Mouse (Mus musculus): Measurements from ENCODE around the gene Dusp22. TPM values are rescaled to one million over a fixed set of nuclear protein-coding genes. Genes with fewer than 3 reads are reported as not detected.

The Dusp22 gene
- polyA plus RNA-seq (2015; fragmentation: Nextera tagmentation; extraction: Ambion mirVana), result 27.1 and 32.1 TPM in 2 replicates

DNA sequence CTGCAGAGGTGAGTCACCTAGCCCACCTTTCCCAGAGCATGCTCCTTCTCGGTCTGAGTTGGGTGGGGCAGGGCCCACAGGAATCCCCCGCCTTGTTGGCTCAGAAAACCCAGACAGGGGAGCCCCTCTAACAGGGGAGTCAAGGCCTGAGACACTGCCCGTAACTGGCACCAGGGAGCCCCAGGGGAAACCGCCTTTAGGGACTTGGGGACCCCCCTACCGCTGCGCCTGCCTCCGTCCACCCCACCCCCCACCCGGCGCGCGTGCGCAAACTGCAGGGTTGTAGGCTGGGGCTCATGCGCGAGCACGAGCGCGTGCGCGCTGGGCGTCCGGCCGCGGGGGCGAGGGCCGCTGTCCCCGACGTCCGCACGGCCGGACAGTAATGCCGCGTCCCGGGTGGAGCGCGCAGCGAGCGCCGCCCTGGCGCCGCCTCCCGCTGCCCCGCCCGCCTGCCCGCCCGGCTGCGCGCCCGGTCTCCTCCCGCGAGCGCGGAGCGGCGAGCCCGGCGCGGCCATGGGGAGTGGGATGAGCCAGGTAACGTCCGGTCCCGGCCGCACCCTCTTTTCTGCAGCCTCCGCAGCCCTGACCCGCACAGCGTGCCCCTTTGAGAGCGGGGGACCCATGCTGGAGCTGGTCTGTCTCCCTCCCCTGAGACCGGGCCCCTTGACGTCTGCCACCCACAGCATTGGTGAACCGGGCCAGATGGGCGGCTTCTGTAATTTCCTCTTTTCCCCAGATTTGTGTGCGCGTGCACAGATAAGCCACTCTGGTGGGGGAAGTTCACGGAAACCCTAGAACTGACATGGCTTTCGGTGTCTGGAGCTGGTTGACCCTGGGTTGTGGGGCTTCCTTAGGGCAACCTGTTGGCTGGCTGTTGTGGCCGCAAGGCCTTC, at the start of gene Dusp22:
Gene Dusp22, plus strand, starts transcription at position 387 of the 893 bp plus-strand sequence.
- peaks cover 5% of the 10 kb centered on the region for H3K4me1 ChIP-seq (ENCODE audit: control insufficient read depth, insufficient read depth, low read length)
- H3K4me2 ChIP-seq (ENCODE audit: low read length), result peak within 1 kb of the TSS; percentile 62
- no peaks in the 10 kb centered on the region for H3K9me3 ChIP-seq (replicated peaks; ENCODE audit: control insufficient read depth, low read length, poor library complexity, severe bottlenecking)
- H3K4me3 ChIP-seq (ENCODE audit: low read depth, low read length), result peak within 1 kb of the TSS; percentile 88
- 1% methylated on average over 22 of the region's 74 CpGs for WGBS
- no peaks in the 10 kb centered on the region for H3K27me3 ChIP-seq (ENCODE audit: control insufficient read depth, insufficient read depth, low read depth, low read length)
- H3K36me3 ChIP-seq (ENCODE audit: control insufficient read depth, insufficient read depth, low read length), result no peaks in the 10 kb centered on the region
- ATAC-seq, result peak; percentile 97
- peak within 1 kb of the TSS; percentile 81 for H3K27ac ChIP-seq (ENCODE audit: low read length)
- peak within 1 kb of the TSS; percentile 94 for H3K9ac ChIP-seq (ENCODE audit: low read depth, low read length)

DNA sequence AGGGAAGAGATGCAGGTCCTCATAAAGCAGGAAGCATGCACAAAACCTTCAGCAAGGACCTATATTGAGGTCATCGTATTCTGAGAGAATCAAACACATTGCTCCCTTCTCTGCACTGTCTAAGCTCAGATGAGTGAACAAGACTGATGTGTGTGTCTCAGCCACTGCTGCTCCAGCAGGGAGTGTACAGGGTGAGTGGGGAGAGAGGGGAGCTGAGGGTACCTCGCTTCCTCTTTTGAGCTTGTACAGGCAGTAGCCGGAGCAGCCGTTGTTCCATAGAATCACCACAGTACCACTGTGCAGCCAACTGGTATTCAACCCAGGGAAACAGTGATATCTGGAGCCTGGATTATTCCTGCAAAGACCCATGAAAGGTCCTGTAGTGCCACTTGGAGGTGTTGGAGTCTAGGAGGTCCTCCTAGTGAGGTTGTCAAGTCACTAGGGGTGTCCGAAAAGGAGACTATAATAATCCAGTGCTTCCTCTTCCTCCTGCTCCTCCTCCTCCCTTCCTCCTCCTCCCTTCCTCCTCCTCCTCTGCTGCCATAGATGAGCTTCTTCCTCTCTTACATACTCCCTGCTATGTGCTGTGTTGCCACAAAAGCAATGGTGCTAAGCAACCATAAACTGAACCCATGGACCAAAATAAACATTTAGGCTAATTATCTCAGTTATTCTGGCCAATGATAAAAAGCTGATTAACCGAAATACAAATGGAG, 47.6 kb upstream of the Dusp22 start:
- H3K9ac ChIP-seq (ENCODE audit: low read depth, low read length), result no peak overlapping the region
- H3K9me3 ChIP-seq (replicated peaks; ENCODE audit: control insufficient read depth, low read length, poor library complexity, severe bottlenecking), result 0 out of 2 replicates have a peak, but pooled peaks cover 3% of the 10 kb centered on the region
- H3K4me3 ChIP-seq (ENCODE audit: low read depth, low read length), result no peak overlapping the region
- ATAC-seq, result no peak
- no peaks in the 10 kb centered on the region for H3K27me3 ChIP-seq (ENCODE audit: control insufficient read depth, insufficient read depth, low read depth, low read length)
- 89% methylated on average over 6 of the region's 6 CpGs for WGBS
- no peaks in the 10 kb centered on the region for H3K4me1 ChIP-seq (ENCODE audit: control insufficient read depth, insufficient read depth, low read length)
- no peak overlapping the region for H3K4me2 ChIP-seq (ENCODE audit: low read length)
- no peak overlapping the region for H3K27ac ChIP-seq (ENCODE audit: low read length)
- no peaks in the 10 kb centered on the region for H3K36me3 ChIP-seq (ENCODE audit: control insufficient read depth, insufficient read depth, low read length)

DNA sequence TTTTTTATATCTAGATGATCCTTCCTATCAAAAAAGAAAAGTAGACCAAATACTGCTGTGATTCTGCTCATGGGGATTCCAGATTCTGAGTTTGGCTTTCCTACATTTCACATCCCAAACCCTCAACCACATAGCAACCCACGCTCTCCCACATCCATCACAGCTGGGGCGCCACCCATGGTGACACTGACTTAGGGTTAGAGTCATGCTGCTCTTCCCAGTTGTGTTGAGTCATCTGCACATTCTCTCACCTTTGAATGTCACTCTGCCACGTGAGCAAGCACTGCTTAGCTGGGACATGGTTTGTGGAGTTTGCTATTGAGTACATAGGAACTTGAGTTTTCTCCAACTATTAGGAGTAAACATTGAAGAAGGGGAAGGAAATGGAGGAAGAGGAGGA, 40.1 kb upstream of the Dusp22 start:
- Histone ChIP-seq H3K36me3 (ENCODE audit: control insufficient read depth, insufficient read depth, low read length) (no peaks in the 10 kb centered on the region), H3K9ac (ENCODE audit: low read depth, low read length) (no peak overlapping the region), H3K4me3 (ENCODE audit: low read depth, low read length) (no peak overlapping the region), H3K27me3 (ENCODE audit: control insufficient read depth, insufficient read depth, low read depth, low read length) (no peaks in the 10 kb centered on the region), H3K27ac (ENCODE audit: low read length) (no peak overlapping the region), H3K9me3 (replicated peaks; ENCODE audit: control insufficient read depth, low read length, poor library complexity, severe bottlenecking) (0 out of 2 replicates have a peak, but pooled peaks cover 3% of the 10 kb centered on the region), H3K4me2 (ENCODE audit: low read length) (no peak overlapping the region), H3K4me1 (ENCODE audit: control insufficient read depth, insufficient read depth, low read length) (no peaks in the 10 kb centered on the region)
- no peak for ATAC-seq
- WGBS, result 60% methylated on average over 3 of the region's 3 CpGs

DNA sequence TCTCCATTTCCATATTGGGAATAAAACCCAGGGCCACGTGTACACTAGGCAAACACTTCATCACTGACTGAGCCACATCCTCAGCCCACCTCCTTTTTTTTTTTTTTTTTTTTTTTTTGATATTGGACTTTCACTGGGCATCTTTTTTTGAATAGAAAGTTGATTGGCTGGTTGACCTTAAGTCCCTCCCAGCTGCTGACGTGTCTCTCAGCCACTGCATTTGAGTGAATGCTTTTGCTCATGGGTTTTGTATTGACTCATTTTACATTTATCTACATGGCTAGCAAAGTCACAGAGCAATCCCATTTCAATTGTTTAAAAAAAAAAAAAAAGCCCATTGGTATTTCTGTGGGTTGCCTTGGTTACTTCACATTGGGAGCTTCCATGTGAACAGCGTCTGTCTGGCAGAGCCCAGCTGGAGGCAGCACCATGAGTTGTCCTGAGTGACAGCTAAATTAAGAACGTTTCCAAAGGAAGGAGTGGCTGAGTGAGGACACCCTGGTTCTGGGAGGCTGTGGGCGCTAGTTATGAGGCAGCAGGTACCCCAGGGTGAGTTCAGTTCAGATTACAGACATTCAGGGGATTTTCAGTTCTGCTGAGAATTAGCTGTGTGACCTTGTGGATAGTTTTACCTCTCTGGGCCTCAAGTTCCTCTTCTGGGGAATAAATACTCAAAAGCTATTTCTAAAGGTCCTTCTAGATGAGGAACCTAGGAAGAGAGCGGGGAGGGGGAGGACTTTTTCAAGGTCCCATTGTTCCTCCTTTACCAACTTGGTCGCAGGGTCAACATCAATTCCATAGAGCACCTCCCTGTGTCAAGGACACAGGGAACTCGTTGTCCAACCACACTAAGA, 31.4 kb upstream of the Dusp22 start:
- H3K4me1 ChIP-seq (ENCODE audit: control insufficient read depth, insufficient read depth, low read length), result no peaks in the 10 kb centered on the region
- no peak overlapping the region for H3K9ac ChIP-seq (ENCODE audit: low read depth, low read length)
- ATAC-seq, result peak; percentile 78
- H3K4me2 ChIP-seq (ENCODE audit: low read length), result no peak overlapping the region
- no peak overlapping the region for H3K27ac ChIP-seq (ENCODE audit: low read length)
- no peaks in the 10 kb centered on the region for H3K27me3 ChIP-seq (ENCODE audit: control insufficient read depth, insufficient read depth, low read depth, low read length)
- H3K4me3 ChIP-seq (ENCODE audit: low read depth, low read length), result no peak overlapping the region
- WGBS, result 33% methylated on average over 8 of the region's 8 CpGs
- no peaks in the 10 kb centered on the region for H3K36me3 ChIP-seq (ENCODE audit: control insufficient read depth, insufficient read depth, low read length)
- H3K9me3 ChIP-seq (replicated peaks; ENCODE audit: control insufficient read depth, low read length, poor library complexity, severe bottlenecking), result no peaks in the 10 kb centered on the region

DNA sequence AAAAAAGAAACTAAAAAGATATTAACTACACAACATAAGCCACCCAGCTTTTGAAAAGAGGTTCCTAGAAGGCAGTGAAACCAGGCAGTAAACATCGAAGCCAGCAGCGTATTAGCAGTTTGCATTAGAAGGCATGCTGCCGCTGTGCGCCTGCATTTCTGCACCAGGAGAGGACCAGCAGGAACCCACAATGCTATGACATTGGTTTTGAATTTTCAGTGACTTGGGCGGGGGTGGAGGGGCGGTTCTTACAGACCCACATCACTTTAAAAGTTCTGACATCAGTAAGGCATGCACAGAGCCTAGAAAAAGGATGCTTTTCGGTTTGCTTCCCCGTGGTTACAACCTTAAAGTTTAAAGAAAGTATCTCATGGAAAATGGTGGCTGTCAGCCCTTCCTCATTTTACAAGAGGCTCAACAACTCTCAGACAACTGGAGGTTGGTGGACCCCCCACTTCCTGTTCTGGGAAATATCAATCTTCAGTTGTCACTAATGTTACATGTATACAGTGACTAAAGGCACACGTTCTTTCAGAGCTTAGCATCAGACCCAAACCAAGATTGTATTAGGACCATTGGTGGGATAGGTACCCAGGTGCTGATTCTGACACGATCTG, 29.9 kb upstream of the Dusp22 start:
- Histone ChIP-seq H3K36me3 (ENCODE audit: control insufficient read depth, insufficient read depth, low read length) (no peaks in the 10 kb centered on the region), H3K4me2 (ENCODE audit: low read length) (no peak overlapping the region), H3K4me1 (ENCODE audit: control insufficient read depth, insufficient read depth, low read length) (no peaks in the 10 kb centered on the region), H3K9me3 (replicated peaks; ENCODE audit: control insufficient read depth, low read length, poor library complexity, severe bottlenecking) (no peaks in the 10 kb centered on the region), H3K9ac (ENCODE audit: low read depth, low read length) (no peak overlapping the region), H3K27me3 (ENCODE audit: control insufficient read depth, insufficient read depth, low read depth, low read length) (no peaks in the 10 kb centered on the region), H3K4me3 (ENCODE audit: low read depth, low read length) (no peak overlapping the region), H3K27ac (ENCODE audit: low read length) (no peak overlapping the region)
- WGBS, result 89% methylated on average over 10 of the region's 10 CpGs
- ATAC-seq, result no peak

DNA sequence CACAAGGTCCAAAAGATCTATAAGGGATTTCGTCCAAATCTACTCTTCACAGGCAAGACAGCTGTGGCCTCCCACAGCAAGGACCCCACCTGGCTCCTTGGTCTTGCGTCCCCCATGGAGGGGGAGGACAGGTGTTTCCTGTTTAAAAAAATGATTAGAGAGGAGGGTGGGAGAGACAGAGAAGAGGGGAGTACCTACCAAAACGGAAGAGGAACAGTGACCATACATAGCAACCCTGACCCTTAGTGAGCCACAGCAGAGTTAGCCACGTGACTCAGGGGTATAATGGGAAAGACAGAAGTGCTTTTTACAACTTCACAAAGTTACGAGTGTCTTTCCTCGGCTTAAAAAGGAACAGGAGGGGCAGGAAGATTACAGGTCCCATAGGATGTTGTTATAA, 26.8 kb upstream of the Dusp22 start:
- WGBS, result 87% methylated on average over 6 of the region's 6 CpGs
- no peak overlapping the region for H3K27ac ChIP-seq (ENCODE audit: low read length)
- H3K9ac ChIP-seq (ENCODE audit: low read depth, low read length), result no peak overlapping the region
- H3K4me1 ChIP-seq (ENCODE audit: control insufficient read depth, insufficient read depth, low read length), result no peaks in the 10 kb centered on the region
- no peaks in the 10 kb centered on the region for H3K36me3 ChIP-seq (ENCODE audit: control insufficient read depth, insufficient read depth, low read length)
- H3K27me3 ChIP-seq (ENCODE audit: control insufficient read depth, insufficient read depth, low read depth, low read length), result no peaks in the 10 kb centered on the region
- no peak overlapping the region for H3K4me2 ChIP-seq (ENCODE audit: low read length)
- H3K4me3 ChIP-seq (ENCODE audit: low read depth, low read length), result no peak overlapping the region
- ATAC-seq, result no peak
- no peaks in the 10 kb centered on the region for H3K9me3 ChIP-seq (replicated peaks; ENCODE audit: control insufficient read depth, low read length, poor library complexity, severe bottlenecking)

DNA sequence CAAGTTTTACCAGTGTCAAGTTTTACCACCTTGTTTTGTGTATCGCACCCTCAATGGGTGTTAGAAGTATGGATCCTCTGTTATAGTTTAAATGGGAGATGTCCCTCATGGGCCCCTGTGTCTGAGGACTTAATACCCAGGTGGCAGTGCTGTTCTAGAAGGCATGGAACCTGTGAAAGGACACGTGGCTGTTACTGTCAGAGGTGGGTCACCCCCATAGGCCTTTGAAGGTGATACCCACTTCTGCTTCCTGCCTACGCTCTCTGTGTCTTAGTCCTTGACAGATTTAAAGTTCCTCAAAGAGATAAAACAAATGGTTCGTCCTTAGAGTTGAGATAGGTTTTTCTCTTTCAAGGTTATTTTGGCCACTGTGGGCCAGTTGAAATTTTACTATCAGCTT, 23.3 kb upstream of the Dusp22 start:
- no peaks in the 10 kb centered on the region for H3K9me3 ChIP-seq (replicated peaks; ENCODE audit: control insufficient read depth, low read length, poor library complexity, severe bottlenecking)
- H3K4me1 ChIP-seq (ENCODE audit: control insufficient read depth, insufficient read depth, low read length), result no peaks in the 10 kb centered on the region
- H3K27me3 ChIP-seq (ENCODE audit: control insufficient read depth, insufficient read depth, low read depth, low read length), result no peaks in the 10 kb centered on the region
- no peaks in the 10 kb centered on the region for H3K36me3 ChIP-seq (ENCODE audit: control insufficient read depth, insufficient read depth, low read length)
- no peak overlapping the region for H3K4me2 ChIP-seq (ENCODE audit: low read length)
- H3K27ac ChIP-seq (ENCODE audit: low read length), result no peak overlapping the region
- WGBS, result 79% methylated on average over 4 of the region's 4 CpGs
- ATAC-seq, result no peak
- H3K9ac ChIP-seq (ENCODE audit: low read depth, low read length), result no peak overlapping the region
- no peak overlapping the region for H3K4me3 ChIP-seq (ENCODE audit: low read depth, low read length)

DNA sequence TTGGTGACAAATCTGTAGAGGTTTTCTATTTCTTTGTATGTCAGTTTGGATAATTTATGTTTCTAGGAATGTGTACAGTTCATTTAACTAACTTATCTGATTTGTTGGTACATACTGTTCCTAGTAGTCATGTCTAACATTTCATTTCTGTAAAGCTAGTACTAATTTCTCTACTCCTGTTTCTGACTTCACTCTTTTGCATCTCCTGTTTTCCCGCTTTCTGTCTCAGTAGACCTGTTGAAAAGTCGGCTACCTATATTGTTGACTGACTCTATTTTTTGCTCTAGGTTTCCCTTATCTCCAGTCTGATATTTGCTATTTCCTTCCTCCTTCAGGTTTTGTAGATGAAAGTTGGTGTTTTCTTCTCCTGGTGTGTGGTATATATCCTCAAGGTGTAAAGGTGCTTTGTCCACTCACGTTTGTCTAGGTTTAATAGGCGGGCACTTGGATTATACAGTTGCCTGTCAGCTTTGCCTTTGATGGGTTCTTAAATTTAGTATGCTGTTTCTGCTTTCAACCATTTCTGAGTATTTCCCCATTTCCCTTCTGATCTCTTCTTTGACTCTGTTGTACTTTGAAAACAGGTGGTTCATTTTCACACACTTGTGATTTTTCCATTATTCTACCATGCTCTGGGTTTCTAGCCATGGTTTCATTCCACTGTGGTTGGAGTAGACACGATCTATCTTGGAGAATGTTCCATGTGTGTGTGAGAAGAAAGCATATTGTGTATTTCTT, 21.3 kb upstream of the Dusp22 start:
- Histone ChIP-seq H3K9ac (ENCODE audit: low read depth, low read length) (no peak overlapping the region), H3K9me3 (replicated peaks; ENCODE audit: control insufficient read depth, low read length, poor library complexity, severe bottlenecking) (no peaks in the 10 kb centered on the region)
- 91% methylated on average over 5 of the region's 5 CpGs for WGBS

More for the DNA sequence above, 21.3 kb upstream of the Dusp22 start:
- Histone ChIP-seq H3K27ac (ENCODE audit: low read length) (no peak overlapping the region), H3K4me3 (ENCODE audit: low read depth, low read length) (no peak overlapping the region), H3K4me2 (ENCODE audit: low read length) (no peak overlapping the region), H3K4me1 (ENCODE audit: control insufficient read depth, insufficient read depth, low read length) (no peaks in the 10 kb centered on the region), H3K27me3 (ENCODE audit: control insufficient read depth, insufficient read depth, low read depth, low read length) (no peaks in the 10 kb centered on the region), H3K36me3 (ENCODE audit: control insufficient read depth, insufficient read depth, low read length) (no peaks in the 10 kb centered on the region)
- no peak for ATAC-seq
